Mouse (Mus musculus) ES-Bruce4 (cell line): ENCODE data around the gene Cep85l.

Experiments used
- CTCF ChIP-seq: IDR thresholded peaks from one replicate; pipeline ENCODE4 v1.8.1; 2011; ENCODE audit warnings: low read depth, low read length
- EP300 ChIP-seq: IDR thresholded peaks from 2 replicates; pipeline ENCODE4 v1.6.1; 2011; ENCODE audit warnings: low read depth, low read length; ENCODE audit not compliant: insufficient read depth

DNA sequence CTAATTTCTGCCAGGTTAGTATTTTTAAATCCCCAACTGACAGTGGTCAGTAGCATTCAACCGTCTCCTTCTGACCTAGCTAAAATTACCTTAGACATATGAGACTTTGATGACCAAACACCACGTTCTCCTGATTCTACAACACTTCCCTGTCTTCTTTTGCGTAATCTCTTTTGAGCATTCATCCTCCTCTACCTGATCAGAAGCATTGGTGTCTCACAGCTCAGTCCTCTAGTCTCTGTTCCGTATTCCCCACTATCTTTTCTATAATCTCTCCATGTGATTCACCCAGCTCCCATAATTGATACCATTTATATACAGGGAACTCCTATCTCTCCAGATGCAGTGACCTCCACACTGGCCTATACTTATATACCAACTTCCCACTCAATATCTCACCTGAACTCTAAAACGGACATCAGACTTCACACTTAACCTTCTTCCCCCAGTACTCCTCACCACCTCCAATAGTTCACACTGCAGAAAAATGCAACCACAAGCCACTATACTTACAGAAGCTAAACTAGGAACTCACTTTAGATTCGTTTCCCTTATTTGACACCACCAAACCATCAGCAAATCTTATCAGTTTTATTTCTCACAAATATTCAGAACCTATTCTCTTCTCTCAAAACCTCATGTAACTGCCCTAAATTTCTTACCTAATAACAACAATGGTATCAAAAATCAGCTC lies 5.7 kb downstream of the Cep85l start:
- TF ChIP-seq CTCF (no peak), EP300 (no peak)
